Mouse (Mus musculus) CH12.LX (cell line): ENCODE data around the gene Zkscan7. TPM values are rescaled to one million over a fixed set of nuclear protein-coding genes. Genes with fewer than 3 reads are reported as not detected.

Experiments used
- DNase-seq: peaks from one replicate; pipeline ENCODE4 v3.0.0-alpha.2; 2013; ENCODE audit errors: extremely low read depth
- H3K27ac ChIP-seq: 2 replicates; pipeline ENCODE4 v1.5.1; 2012; ENCODE audit warnings: low read depth, mild to moderate bottlenecking, control low read depth, moderate library complexity; ENCODE audit not compliant: insufficient read depth
- H3K27me3 ChIP-seq: replicated peaks from 2 replicates; pipeline ENCODE3; 2012; ENCODE audit warnings: inconsistent platforms
- H3K36me3 ChIP-seq, 2 experiments: replicated peaks in 1 of 2; 2 replicates each; pipeline versions ENCODE3 to v1.6.1; 2012; ENCODE audit warnings: inconsistent platforms in 1 of 2, low read length in 1 of 2, mild to moderate bottlenecking in 1 of 2, mixed read lengths in 1 of 2, moderate library complexity in 1 of 2; ENCODE audit not compliant: control insufficient read depth in 1 of 2, insufficient read depth in 1 of 2
- H3K4me1 ChIP-seq, 2 experiments: 2 replicates each; pipeline ENCODE4 v1.6.1; 2012; ENCODE audit warnings: inconsistent platforms in 1 of 2, moderate library complexity in 1 of 2; ENCODE audit not compliant: insufficient read depth in 2 of 2, control insufficient read depth in 1 of 2
- H3K4me2 ChIP-seq: 2 replicates; pipeline ENCODE4 v1.6.1; 2012; ENCODE audit warnings: low read depth, mild to moderate bottlenecking, control low read depth; ENCODE audit not compliant: poor library complexity, insufficient read depth, severe bottlenecking
- H3K4me3 ChIP-seq, 3 experiments: fragments of 150-350 bp in 1 of 3; sonication (generic) in 1 of 3; replicated peaks in 1 of 3; 2 replicates each; pipeline versions ENCODE3 to v1.5.1; 2011 to 2012; ENCODE audit warnings: low read depth in 2 of 3, low read length in 2 of 3, mild to moderate bottlenecking in 2 of 3, moderate library complexity in 2 of 3, control low read depth in 1 of 3, improper control_type of control experiment in 1 of 3, inconsistent platforms in 1 of 3, mixed read lengths in 1 of 3; ENCODE audit not compliant: poor library complexity in 1 of 3
- H3K79me2 ChIP-seq: replicated peaks from 2 replicates; pipeline ENCODE4 v1.6.1; 2012; ENCODE audit warnings: mild to moderate bottlenecking, moderate library complexity; ENCODE audit not compliant: control insufficient read depth, poor library complexity, insufficient read depth, severe bottlenecking; ENCODE audit errors: extremely low read depth
- H3K9ac ChIP-seq: 2 replicates; pipeline ENCODE4 v1.6.1; 2012; ENCODE audit warnings: low read depth, mild to moderate bottlenecking, control low read depth, moderate library complexity; ENCODE audit not compliant: insufficient read depth
- H3K9me3 ChIP-seq: replicated peaks from 2 replicates; pipeline ENCODE3; 2012; ENCODE audit warnings: low read length, inconsistent platforms, mixed read lengths
- CHD1 ChIP-seq: IDR thresholded peaks from 2 replicates; pipeline ENCODE4 v1.6.1; 2012; ENCODE audit warnings: low read depth, low read length, improper control_type of control experiment, inconsistent platforms
- CTCF ChIP-seq, 2 experiments: IDR thresholded peaks in 1 of 2; conservative IDR thresholded peaks in 1 of 2; 2 replicates each; pipeline ENCODE4 v1.5.1; 2011 to 2012; ENCODE audit warnings: low read depth in 2 of 2, low read length in 2 of 2, improper control_type of control experiment in 1 of 2, inconsistent platforms in 1 of 2, mild to moderate bottlenecking in 1 of 2, moderate library complexity in 1 of 2
- GABPA ChIP-seq: IDR thresholded peaks from 2 replicates; pipeline ENCODE4 v1.6.1; 2012; ENCODE audit warnings: low read depth, low read length, improper control_type of control experiment, inconsistent platforms; ENCODE audit not compliant: insufficient replicate concordance
- HCFC1 ChIP-seq: IDR thresholded peaks from 2 replicates; pipeline ENCODE4 v1.6.1; 2012; ENCODE audit warnings: low read depth, mild to moderate bottlenecking, inconsistent platforms, low read length, improper control_type of control experiment
- IRF4 ChIP-seq: IDR thresholded peaks from 2 replicates; pipeline ENCODE4 v1.6.1; 2014; ENCODE audit warnings: low read depth, mild to moderate bottlenecking, inconsistent platforms, low read length, improper control_type of control experiment
- JUN ChIP-seq: IDR thresholded peaks from 2 replicates; pipeline ENCODE4 v1.6.1; 2011; ENCODE audit warnings: low read depth, mild to moderate bottlenecking, low read length, improper control_type of control experiment, moderate library complexity; ENCODE audit not compliant: insufficient read depth
- JUND ChIP-seq: conservative IDR thresholded peaks from 2 replicates; pipeline ENCODE4 v1.6.1; 2011; ENCODE audit warnings: low read depth, low read length, improper control_type of control experiment
- KAT2A ChIP-seq: IDR thresholded peaks from 2 replicates; pipeline ENCODE4 v1.6.1; 2012; ENCODE audit warnings: low read length, improper control_type of control experiment, inconsistent platforms; ENCODE audit not compliant: insufficient replicate concordance
- MAFK ChIP-seq: IDR thresholded peaks from 2 replicates; pipeline ENCODE4 v1.6.1; 2011; ENCODE audit warnings: low read length, improper control_type of control experiment; ENCODE audit not compliant: insufficient replicate concordance
- MYC ChIP-seq: IDR thresholded peaks from 2 replicates; pipeline ENCODE4 v1.6.1; 2011; ENCODE audit warnings: low read depth, mild to moderate bottlenecking, improper control_type of control experiment, low read length
- USF2 ChIP-seq: conservative IDR thresholded peaks from 2 replicates; pipeline ENCODE4 v1.6.1; 2011; ENCODE audit warnings: low read depth, low read length, improper control_type of control experiment
- ZNF384 ChIP-seq: IDR thresholded peaks from 2 replicates; pipeline ENCODE4 v1.6.1; 2012; ENCODE audit warnings: low read depth, low read length, improper control_type of control experiment, inconsistent platforms
- dilution Hi-C: fragments of 300-500 bp; cut with MboI; formaldehyde crosslinking; loops from 2 replicates; pipeline ENCODE4 v1.14.3; 2020; ENCODE audit warnings: low sequenced_read_pairs; ENCODE audit not compliant: extremely low pct_unique_long_range_greater_than_20kb, extremely low pct_ligation_motif_present
- in situ Hi-C: fragments of 300-500 bp; cut with MboI; formaldehyde crosslinking; loops from 3 replicates; pipeline ENCODE4 v1.14.3; 2019; ENCODE audit warnings: low sequenced_read_pairs, low pct_ligation_motif_present, low pct_unique_long_range_greater_than_20kb, mixed read lengths
- polyA plus RNA-seq: library from polyadenylated mRNA; unstranded; fragments of >175 nt; gene quantifications from 2 replicates; pipeline ENCODE4 v1.2.1, GENCODE M21; 2012; ENCODE audit warnings: low read depth; ENCODE audit not compliant: insufficient read length
- total RNA-seq, 2 experiments: library from RNA; depleted of rRNA; stranded (reverse); fragments of 300-350 nt in 1 of 2; fragments of >200 nt in 1 of 2; gene quantifications; 2 replicates each; pipeline ENCODE4 v1.2.3; 2012 to 2014

Gene Zkscan7
- total and polyA plus RNA-seq, 3 experiments: 3.5 to 6.6 (median 6.4) TPM

DNA sequence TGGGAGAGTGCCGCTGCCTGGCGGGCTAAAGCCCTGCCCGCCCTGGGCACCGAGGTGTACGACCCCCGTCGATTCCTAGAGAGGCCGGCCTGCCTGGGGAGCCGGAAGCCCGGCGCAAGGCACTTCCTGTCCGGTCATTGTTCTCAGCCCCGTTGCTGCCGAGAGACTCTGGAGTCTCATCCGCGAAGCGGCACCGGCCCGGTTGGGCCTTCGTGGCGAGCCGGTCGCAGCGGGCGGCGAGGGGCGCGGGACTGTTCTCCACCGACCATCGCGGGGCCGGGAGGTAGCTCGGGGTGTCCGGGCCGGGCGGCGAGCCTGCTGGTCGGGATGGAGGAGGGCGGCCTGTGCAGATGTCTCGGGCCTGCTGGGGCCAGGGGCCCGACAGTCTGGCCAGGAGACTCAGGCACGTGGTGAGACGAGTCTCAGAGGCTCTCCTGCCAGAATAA lies 37.5 kb downstream of the Zkscan7 start, which contains the start of gene Zfp105:
Gene Zfp105, plus strand, starts transcription at position 137 of the 446 bp plus-strand sequence.
- Histone ChIP-seq H3K4me2 (no peak within 1 kb of the TSS), H3K27me3 (no peaks in the 10 kb centered on the region)

DNA sequence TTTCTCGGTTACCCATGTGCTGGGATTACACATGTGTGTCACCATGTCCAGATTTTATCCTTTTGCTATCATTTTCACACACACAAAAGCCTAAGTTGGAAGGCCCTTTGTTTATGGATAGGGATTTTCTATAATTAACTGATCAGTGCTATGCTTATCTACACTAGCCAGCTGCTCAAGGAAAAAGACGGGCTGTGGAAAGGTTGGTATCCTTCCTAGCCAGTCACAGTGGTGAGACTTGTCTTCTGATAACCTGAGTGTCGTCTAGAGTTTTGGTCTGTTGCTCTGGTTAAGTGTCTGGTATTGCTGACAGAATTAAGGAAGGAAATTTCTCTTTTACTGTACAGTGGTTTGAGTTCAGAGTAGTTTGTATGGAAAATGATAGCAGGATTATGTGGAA lies 43.4 kb downstream of the Zkscan7 start:
- no peak overlapping the region for H3K4me2 ChIP-seq
- TF ChIP-seq USF2: no peak
- no peak for TF ChIP-seq GABPA
- TF ChIP-seq JUN: no peak
- TF ChIP-seq CTCF (conservative IDR thresholded peaks at IDR 0.05 in 1 of 2, IDR thresholded peaks at IDR 0.05 in 1 of 2; ENCODE audit: low read depth in 2 of 2, low read length in 2 of 2): no peak
- no peak for TF ChIP-seq CHD1
- no peak for TF ChIP-seq IRF4
- TF ChIP-seq ZNF384: no peak
- TF ChIP-seq KAT2A: no peak
- no peak for TF ChIP-seq JUND
- TF ChIP-seq MYC: no peak
- in situ Hi-C loops (no loop called here), dilution Hi-C loops (no loop called here)
- H3K27ac ChIP-seq: no peak overlapping the region
- no peak overlapping the region for H3K4me3 ChIP-seq
- DNase-seq: no peak
- no peaks in the 10 kb centered on the region for H3K36me3 ChIP-seq
- no peaks in the 10 kb centered on the region for H3K4me1 ChIP-seq
- no peaks in the 10 kb centered on the region for H3K79me2 ChIP-seq
- no peak overlapping the region for H3K9ac ChIP-seq
- H3K27me3 ChIP-seq: peaks cover 1% of the 10 kb centered on the region
- peaks cover 9% of the 10 kb centered on the region for H3K9me3 ChIP-seq

More for the DNA sequence above, 37.5 kb downstream of the Zkscan7 start, which contains the start of gene Zfp105:
- Histone ChIP-seq H3K36me3 (no peaks in the 10 kb centered on the region), H3K27ac (no peak within 1 kb of the TSS), H3K9ac (no peak within 1 kb of the TSS), H3K4me3 (no peak within 1 kb of the TSS), H3K4me1 (no peaks in the 10 kb centered on the region), H3K79me2 (no peaks in the 10 kb centered on the region), H3K9me3 (peaks cover 2% of the 10 kb centered on the region)
- TF ChIP-seq HCFC1 (no peak), MAFK (no peak)
- DNase-seq: no peak
- in situ Hi-C loops (no loop called here), dilution Hi-C loops (no loop called here)

Other genes starting within 250 kb of the Zkscan7 start
- gene Topaz1, start 138.3 kb upstream of the Zkscan7 start, total RNA-seq (2012; rRNA removed): not detected in 2 replicates
- 0.05 TPM in 1 of 2 replicates, not detected in the other for gene Topaz1, start 138.3 kb upstream of the Zkscan7 start, total RNA-seq (2014; rRNA removed)
- gene Topaz1, start 138.3 kb upstream of the Zkscan7 start, polyA plus RNA-seq: not detected in 2 replicates
- 4.5 and 5.3 TPM in 2 replicates for gene Tcaim, start 80.1 kb upstream of the Zkscan7 start, total RNA-seq (2012; rRNA removed)
- gene Tcaim, start 80.1 kb upstream of the Zkscan7 start, total RNA-seq (2014; rRNA removed): 10.1 and 12.3 TPM in 2 replicates
- gene Tcaim, start 80.1 kb upstream of the Zkscan7 start, polyA plus RNA-seq: 4.4 and 5.2 TPM in 2 replicates
- gene Gm35549, start 41.6 kb upstream of the Zkscan7 start, total RNA-seq (2012; rRNA removed): 0.13 TPM in 1 of 2 replicates, not detected in the other
- gene Gm35549, start 41.6 kb upstream of the Zkscan7 start, total RNA-seq (2014; rRNA removed): not detected in 2 replicates
- 0.41 TPM in 1 of 2 replicates, not detected in the other for gene Gm35549, start 41.6 kb upstream of the Zkscan7 start, polyA plus RNA-seq
- 53.8 and 56.3 TPM in 2 replicates for gene Zfp445, start 19.7 kb upstream of the Zkscan7 start, total RNA-seq (2012; rRNA removed)
- 43.7 and 49.6 TPM in 2 replicates for gene Zfp445, start 19.7 kb upstream of the Zkscan7 start, total RNA-seq (2014; rRNA removed)
- 46.0 and 55.5 TPM in 2 replicates for gene Zfp445, start 19.7 kb upstream of the Zkscan7 start, polyA plus RNA-seq
- not detected in 2 replicates for gene Zfp105, start 37.4 kb downstream of the Zkscan7 start, total RNA-seq (2012; rRNA removed)
- not detected in 2 replicates for gene Zfp105, start 37.4 kb downstream of the Zkscan7 start, total RNA-seq (2014; rRNA removed)
- gene Zfp105, start 37.4 kb downstream of the Zkscan7 start, polyA plus RNA-seq: not detected in 2 replicates
- gene 1110059G10Rik, start 65.3 kb downstream of the Zkscan7 start, total RNA-seq (2012; rRNA removed): 5.6 TPM in 2 replicates
- gene 1110059G10Rik, start 65.3 kb downstream of the Zkscan7 start, total RNA-seq (2014; rRNA removed): 25.7 and 32.3 TPM in 2 replicates
- gene 1110059G10Rik, start 65.3 kb downstream of the Zkscan7 start, polyA plus RNA-seq: 24.5 and 25.2 TPM in 2 replicates
- gene Kif15, start 65.4 kb downstream of the Zkscan7 start, total RNA-seq (2012; rRNA removed): 51.5 and 51.7 TPM in 2 replicates
- 85.4 and 101 TPM in 2 replicates for gene Kif15, start 65.4 kb downstream of the Zkscan7 start, total RNA-seq (2014; rRNA removed)
- 63.5 and 66.6 TPM in 2 replicates for gene Kif15, start 65.4 kb downstream of the Zkscan7 start, polyA plus RNA-seq
- gene Tmem42, start 135.6 kb downstream of the Zkscan7 start, total RNA-seq (2012; rRNA removed): 5.5 and 6.9 TPM in 2 replicates
- 5.1 and 5.3 TPM in 2 replicates for gene Tmem42, start 135.6 kb downstream of the Zkscan7 start, total RNA-seq (2014; rRNA removed)
- gene Tmem42, start 135.6 kb downstream of the Zkscan7 start, polyA plus RNA-seq: 6.4 and 6.8 TPM in 2 replicates
- gene Tgm4, start 149.0 kb downstream of the Zkscan7 start, total RNA-seq (2012; rRNA removed): 0.50 and 0.51 TPM in 2 replicates
- gene Tgm4, start 149.0 kb downstream of the Zkscan7 start, total RNA-seq (2014; rRNA removed): not detected in 2 replicates
- gene Tgm4, start 149.0 kb downstream of the Zkscan7 start, polyA plus RNA-seq: 0.24 and 0.26 TPM in 2 replicates
- 37.2 and 45.1 TPM in 2 replicates for gene Zdhhc3, start 227.5 kb downstream of the Zkscan7 start, total RNA-seq (2012; rRNA removed)
- gene Zdhhc3, start 227.5 kb downstream of the Zkscan7 start, total RNA-seq (2014; rRNA removed): 61.2 and 62.6 TPM in 2 replicates
- 61.4 and 74.4 TPM in 2 replicates for gene Zdhhc3, start 227.5 kb downstream of the Zkscan7 start, polyA plus RNA-seq
- gene Exosc7, start 227.5 kb downstream of the Zkscan7 start, total RNA-seq (2012; rRNA removed): 135 and 154 TPM in 2 replicates
- 139 and 144 TPM in 2 replicates for gene Exosc7, start 227.5 kb downstream of the Zkscan7 start, total RNA-seq (2014; rRNA removed)
- 143 and 184 TPM in 2 replicates for gene Exosc7, start 227.5 kb downstream of the Zkscan7 start, polyA plus RNA-seq